Mouse (Mus musculus) sigmoid colon, adult 10 weeks (tissue): ENCODE results near the gene Dzank1. TPM values are rescaled to one million over a fixed set of nuclear protein-coding genes. Genes with fewer than 3 reads are reported as not detected.

Experiments used
- polyA plus RNA-seq: library from polyadenylated mRNA; stranded (reverse); fragments of 350-450 nt; fragmentation: Illumina TruSeq; extraction: RNeasy Lipid Tissue Mini Kit (QIAGEN cat#74804); gene quantifications from one replicate; pipeline ENCODE4 v1.2.3, GENCODE M21; 2014; ENCODE audit warnings: low read depth, low replicate concordance

Gene Dzank1
- polyA plus RNA-seq, result 1.7 TPM

GRCm38 (mm10) chr2:144526981-144527820, at the start of gene Dzank1, which contains the start of gene Polr3f:
Gene Dzank1, minus strand, starts transcription at chr2:144527414.
Gene Polr3f, plus strand, starts transcription at chr2:144527718.

GRCm38 (mm10) chr2:144555820-144556552, 28.8 kb upstream of the Dzank1 start, which contains the start of gene Sec23b:
Gene Sec23b, plus strand, starts transcription at chr2:144556229.

GRCm38 (mm10) chr2:144550529-144550928, 23.3 kb upstream of the Dzank1 start, which contains the start of gene Rbbp9:
Gene Rbbp9, minus strand, starts transcription at chr2:144550869.

Other genes with a start within 250 kb of the Dzank1 start
- gene Ovol2, start 195.3 kb downstream of the Dzank1 start, polyA plus RNA-seq, result 10.3 TPM
- gene Kat14, start 158.4 kb downstream of the Dzank1 start, polyA plus RNA-seq, result 6.9 TPM
- 6.8 TPM for gene Pet117, start 158.4 kb downstream of the Dzank1 start, polyA plus RNA-seq
- 37.8 TPM for gene Polr3f, start 304 bp upstream of the Dzank1 start, polyA plus RNA-seq
- 64.1 TPM for gene Rbbp9, start 23.5 kb upstream of the Dzank1 start, polyA plus RNA-seq
- 82.3 TPM for gene Sec23b, start 28.8 kb upstream of the Dzank1 start, polyA plus RNA-seq
- 23.1 TPM for gene Smim26, start 66.6 kb upstream of the Dzank1 start, polyA plus RNA-seq
- 10.7 TPM for gene Dtd1, start 72.5 kb upstream of the Dzank1 start, polyA plus RNA-seq